ENCODE assay signal across 8 mouse cellular contexts in the genomic region with DNA sequence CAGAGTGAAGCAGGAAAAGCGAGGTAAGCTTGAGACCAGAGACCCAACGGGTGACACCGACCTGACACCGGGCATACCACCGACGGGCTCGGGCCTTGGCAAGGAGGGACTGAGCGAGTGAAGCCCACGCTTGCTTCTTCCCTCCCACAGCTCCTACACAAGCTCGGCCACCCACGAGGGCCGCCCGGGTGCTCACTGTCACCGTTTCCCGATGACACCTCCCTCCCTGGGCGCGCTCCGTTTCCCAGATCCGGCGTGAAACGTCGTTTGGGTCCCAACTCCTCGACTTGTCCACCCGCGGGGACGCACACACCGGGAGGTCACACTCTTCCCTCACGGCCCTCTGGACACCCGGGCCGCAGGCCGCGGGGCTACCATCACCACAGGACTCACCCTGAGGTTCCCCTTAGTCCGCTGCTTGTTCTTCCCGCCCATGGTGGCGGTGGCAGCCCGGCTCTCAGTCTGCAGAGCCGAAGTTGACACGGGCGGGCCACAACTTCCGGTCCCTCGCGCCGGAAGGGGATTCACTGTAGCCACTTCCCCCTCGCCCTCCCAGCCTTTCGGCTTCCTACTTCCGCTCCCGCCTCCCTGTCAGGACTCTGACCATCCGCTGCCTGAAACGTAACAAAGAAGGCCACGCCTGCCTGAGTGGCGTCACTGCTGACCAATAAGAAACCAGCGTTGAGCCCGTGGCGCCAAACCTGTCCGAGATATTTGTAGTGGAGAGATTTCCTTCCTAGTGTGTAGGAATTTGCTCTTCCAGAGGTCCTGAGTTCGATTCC. TPM values are rescaled to one million over a fixed set of nuclear protein-coding genes. Genes with fewer than 3 reads are reported as not detected.
DNase-seq lines count a peak whose midpoint lies in the region; ATAC-seq and TF ChIP-seq lines count a peak whose summit lies in the region.

A gene (minus strand): TSS at position 580 of the 782 bp plus-strand sequence.

- ATAC-seq in kidney, embryonic 14.5 days (ENCODE audit: low FRiP score, low TSS enrichment): peak; percentile 100
- peak; percentile 97 for ATAC-seq in limb, embryonic 15.5 days (ENCODE audit: insufficient number of reproducible peaks, low FRiP score, low TSS enrichment, low read depth)

- H3K9ac ChIP-seq in kidney, embryonic 14.5 days (ENCODE audit: low read depth, low read length): peak within 1 kb of the TSS; percentile 88
- H3K9ac ChIP-seq in limb, embryonic 15.5 days: peak within 1 kb of the TSS; percentile 84

- H3K27me3 ChIP-seq in kidney, embryonic 14.5 days (ENCODE audit: control insufficient read depth, insufficient read depth, low read length): no peaks in the 10 kb centered on the region
- no peaks in the 10 kb centered on the region for H3K27me3 ChIP-seq in limb, embryonic 15.5 days

- no peaks in the 10 kb centered on the region; the same call in 1 of the 2 replicates for H3K36me3 ChIP-seq in kidney, embryonic 14.5 days (ENCODE audit: control insufficient read depth, insufficient read depth, low read length)
- peaks cover 11% of the 10 kb centered on the region; the same call in 1 of the 2 replicates for H3K36me3 ChIP-seq in limb, embryonic 15.5 days

- TF ChIP-seq POLR2A in bone marrow macrophage, adult 2 months (IDR thresholded peaks at IDR 0.05; ENCODE audit: borderline replicate concordance, low read depth, low read length): no peak
- peak; percentile 74 for TF ChIP-seq POLR2A in embryonic fibroblast, embryonic 13.5 days (IDR thresholded peaks at IDR 0.05; ENCODE audit: low read depth, low read length)

- no peak for TF ChIP-seq CTCF in bone marrow macrophage, adult 2 months (IDR thresholded peaks at IDR 0.05; ENCODE audit: low read depth, low read length)
- no peak for TF ChIP-seq CTCF in embryonic fibroblast, embryonic 13.5 days (IDR thresholded peaks at IDR 0.05; ENCODE audit: borderline replicate concordance, insufficient read depth, low read length)

- H3K4me3 ChIP-seq in bone marrow macrophage, adult 2 months (ENCODE audit: insufficient read depth, low read length): peak within 1 kb of the TSS; percentile 87
- peak within 1 kb of the TSS; percentile 95 for H3K4me3 ChIP-seq in embryonic fibroblast, embryonic 13.5 days (ENCODE audit: insufficient read depth, low read length)
- peak within 1 kb of the TSS; percentile 89 for H3K4me3 ChIP-seq in kidney, embryonic 14.5 days (ENCODE audit: low read length)
- H3K4me3 ChIP-seq in limb, embryonic 15.5 days: peak within 1 kb of the TSS; percentile 92

- no peaks in the 10 kb centered on the region for H3K9me3 ChIP-seq in kidney, embryonic 14.5 days (ENCODE audit: control insufficient read depth, low read length)
- no peaks in the 10 kb centered on the region for H3K9me3 ChIP-seq in limb, embryonic 15.5 days

- WGBS in kidney, embryonic 14.5 days: 2% methylated on average over 56 of the region's 56 CpGs
- under 1% methylated on average over 56 of the region's 56 CpGs for WGBS in limb, embryonic 15.5 days

- DNase-seq in A20 (ENCODE audit: low read depth, low spot score): peak; percentile 99
- peak; percentile 98 for DNase-seq in heart, adult 9 months (ENCODE audit: low spot score in 2 of 2)
- DNase-seq in monocyte, adult 2 months (ENCODE audit: low read depth in 1 of 2, low spot score in 2 of 2): peak; percentile 97 to 98
- DNase-seq in spleen, postnatal 36 days (ENCODE audit: low spot score in 2 of 2): peak; percentile 97 to 98

- H3K27ac ChIP-seq in bone marrow macrophage, adult 2 months (ENCODE audit: insufficient read depth, low read depth, low read length): peak within 1 kb of the TSS; percentile 52
- H3K27ac ChIP-seq in embryonic fibroblast, embryonic 13.5 days (ENCODE audit: insufficient read depth, low read length): no peak within 1 kb of the TSS
- 0 out of 2 replicates have a peak within 1 kb of the TSS, but pooled peaks have one; percentile 51 for H3K27ac ChIP-seq in kidney, embryonic 14.5 days (ENCODE audit: low read depth, low read length)
- peak within 1 kb of the TSS; percentile 62 for H3K27ac ChIP-seq in limb, embryonic 15.5 days

- peaks cover 6% of the 10 kb centered on the region for H3K4me1 ChIP-seq in bone marrow macrophage, adult 2 months (ENCODE audit: control insufficient read depth, insufficient read depth, low read length)
- H3K4me1 ChIP-seq in embryonic fibroblast, embryonic 13.5 days (ENCODE audit: control insufficient read depth, insufficient read depth, low read length): no peaks in the 10 kb centered on the region
- H3K4me1 ChIP-seq in kidney, embryonic 14.5 days (ENCODE audit: control insufficient read depth, insufficient read depth, low read length): no peaks in the 10 kb centered on the region
- peaks cover 6% of the 10 kb centered on the region; the same call in 1 of the 2 replicates for H3K4me1 ChIP-seq in limb, embryonic 15.5 days

- H3K4me2 ChIP-seq in kidney, embryonic 14.5 days (replicated peaks; ENCODE audit: low read depth, low read length): peak within 1 kb of the TSS; percentile 76
- H3K4me2 ChIP-seq in limb, embryonic 15.5 days: peak within 1 kb of the TSS; percentile 70

RNA-seq across cellular contexts. Expression of the gene that starts here (rescaled TPM):
- 12.0 and 14.1 TPM in 2 replicates for polyA plus RNA-seq in bone marrow macrophage, adult 2 months (2012; ENCODE audit: insufficient read depth, insufficient read length, missing spikeins)
- polyA plus RNA-seq in embryonic fibroblast, embryonic 13.5 days (2011; ENCODE audit: insufficient read length, low read depth, missing spikeins): 34.4 and 39.4 TPM in 2 replicates
- polyA plus RNA-seq in kidney, embryonic 14.5 days (2014; fragmentation: Nextera tagmentation; extraction: Ambion mirVana): 18.2 and 36.2 TPM in 2 replicates
- polyA plus RNA-seq in limb, embryonic 15.5 days (2015; fragmentation: Nextera tagmentation; extraction: Ambion mirVana): 25.0 and 26.2 TPM in 2 replicates
